Mouse (Mus musculus) ES-E14 (cell line): ENCODE data around the gene Mrps21. TPM values are rescaled to one million over a fixed set of nuclear protein-coding genes. Genes with fewer than 3 reads are reported as not detected.

Experiments used
- DNase-seq: peaks from one replicate; pipeline ENCODE4 v3.0.0-alpha.2; 2013; ENCODE audit warnings: low read depth, low spot score
- H3K27ac ChIP-seq: 2 replicates; pipeline ENCODE4 v1.5.1; 2012; ENCODE audit warnings: low read depth, mild to moderate bottlenecking, low read length, moderate library complexity, mixed read lengths; ENCODE audit not compliant: poor library complexity, insufficient read depth, severe bottlenecking
- H3K36me3 ChIP-seq: 2 replicates; pipeline ENCODE4 v1.6.1; 2012; ENCODE audit warnings: mild to moderate bottlenecking, low read length, moderate library complexity, mixed read lengths; ENCODE audit not compliant: control insufficient read depth, poor library complexity, insufficient read depth, severe bottlenecking
- H3K4me1 ChIP-seq, 2 experiments: fragments of 150-350 bp in 1 of 2; sonication (generic) in 1 of 2; 2 replicates each; pipeline ENCODE4 v1.6.1; 2012; ENCODE audit warnings: low read length in 2 of 2, mild to moderate bottlenecking in 1 of 2, mixed read lengths in 1 of 2; ENCODE audit not compliant: control insufficient read depth in 2 of 2, insufficient read depth in 2 of 2, poor library complexity in 1 of 2
- H3K4me3 ChIP-seq, 2 experiments: fragments of 150-350 bp in 1 of 2; sonication (generic) in 1 of 2; 2 replicates each; pipeline ENCODE4 v1.5.1; 2012; ENCODE audit warnings: low read length in 2 of 2, low read depth in 1 of 2, mild to moderate bottlenecking in 1 of 2, mixed read lengths in 1 of 2; ENCODE audit not compliant: insufficient read depth in 1 of 2, poor library complexity in 1 of 2, severe bottlenecking in 1 of 2
- H3K9ac ChIP-seq: 2 replicates; pipeline ENCODE4 v1.6.1; 2012; ENCODE audit warnings: low read depth, mild to moderate bottlenecking, low read length, mixed read lengths; ENCODE audit not compliant: poor library complexity, insufficient read depth, severe bottlenecking
- H3K9me3 ChIP-seq: fragments of 150-350 bp; sonication (generic); 2 replicates; pipeline ENCODE4 v1.6.1; 2012; ENCODE audit warnings: low read depth, mild to moderate bottlenecking, low read length; ENCODE audit not compliant: control insufficient read depth, insufficient read depth
- CHD2 ChIP-seq: IDR thresholded peaks from 2 replicates; pipeline ENCODE4 v1.6.1; 2014; ENCODE audit warnings: mild to moderate bottlenecking, low read depth, low read length, inconsistent platforms
- HCFC1 ChIP-seq: IDR thresholded peaks from 2 replicates; pipeline ENCODE4 v1.6.1; 2012; ENCODE audit warnings: low read length, inconsistent platforms, borderline replicate concordance; ENCODE audit not compliant: insufficient read depth
- MAFK ChIP-seq: IDR thresholded peaks from 2 replicates; pipeline ENCODE4 v1.6.1; 2014; ENCODE audit warnings: mild to moderate bottlenecking, low read depth, low read length, inconsistent platforms; ENCODE audit not compliant: insufficient read depth
- ZC3H11A ChIP-seq: IDR thresholded peaks from 2 replicates; pipeline ENCODE4 v1.6.1; 2012; ENCODE audit warnings: low read depth, mild to moderate bottlenecking, inconsistent platforms, low read length, borderline replicate concordance
- ZNF384 ChIP-seq: IDR thresholded peaks from 2 replicates; pipeline ENCODE4 v1.6.1; 2012; ENCODE audit warnings: low read depth, low read length, inconsistent platforms
- in situ Hi-C, 2 experiments: fragments of 600-800 bp; cut with MboI; formaldehyde crosslinking; loops; one replicate each; pipeline ENCODE4 v1.15.1; 2025; ENCODE audit warnings: low sequenced_read_pairs in 2 of 2, inconsistent platforms in 1 of 2; ENCODE audit not compliant: unreplicated experiment in 2 of 2
- total RNA-seq: library from RNA; depleted of rRNA; stranded (reverse); fragments of 300-350 nt; gene quantifications from 2 replicates; pipeline ENCODE4 v1.2.3, GENCODE M21; 2012

Mrps21 gene
- total RNA-seq, 1 experiment, result 224 TPM

- H3K27ac ChIP-seq, result no peak overlapping the region
- DNase-seq, result no peak
- H3K4me1 ChIP-seq, result peaks cover 12 to 14% of the 10 kb centered on the region in 2 experiments
- peaks cover 6% of the 10 kb centered on the region for H3K36me3 ChIP-seq
- H3K9ac ChIP-seq, result no peak overlapping the region; the same call in 1 of the 2 replicates
- peak overlapping the region in 1 of 2 experiments; percentile 53; a peak in 2 of 4 replicates for H3K4me3 ChIP-seq
- H3K9me3 ChIP-seq, result no peaks in the 10 kb centered on the region
- TF ChIP-seq ZNF384, result no peak
- no peak for TF ChIP-seq HCFC1
- TF ChIP-seq CHD2, result no peak
- TF ChIP-seq ZC3H11A, result no peak
- no peak for TF ChIP-seq MAFK
- in situ Hi-C loops, result no loop called here
Observed at GRCm38 (mm10) chr3:95893126-95893525, 21.8 kb upstream of the Mrps21 start.

DNA sequence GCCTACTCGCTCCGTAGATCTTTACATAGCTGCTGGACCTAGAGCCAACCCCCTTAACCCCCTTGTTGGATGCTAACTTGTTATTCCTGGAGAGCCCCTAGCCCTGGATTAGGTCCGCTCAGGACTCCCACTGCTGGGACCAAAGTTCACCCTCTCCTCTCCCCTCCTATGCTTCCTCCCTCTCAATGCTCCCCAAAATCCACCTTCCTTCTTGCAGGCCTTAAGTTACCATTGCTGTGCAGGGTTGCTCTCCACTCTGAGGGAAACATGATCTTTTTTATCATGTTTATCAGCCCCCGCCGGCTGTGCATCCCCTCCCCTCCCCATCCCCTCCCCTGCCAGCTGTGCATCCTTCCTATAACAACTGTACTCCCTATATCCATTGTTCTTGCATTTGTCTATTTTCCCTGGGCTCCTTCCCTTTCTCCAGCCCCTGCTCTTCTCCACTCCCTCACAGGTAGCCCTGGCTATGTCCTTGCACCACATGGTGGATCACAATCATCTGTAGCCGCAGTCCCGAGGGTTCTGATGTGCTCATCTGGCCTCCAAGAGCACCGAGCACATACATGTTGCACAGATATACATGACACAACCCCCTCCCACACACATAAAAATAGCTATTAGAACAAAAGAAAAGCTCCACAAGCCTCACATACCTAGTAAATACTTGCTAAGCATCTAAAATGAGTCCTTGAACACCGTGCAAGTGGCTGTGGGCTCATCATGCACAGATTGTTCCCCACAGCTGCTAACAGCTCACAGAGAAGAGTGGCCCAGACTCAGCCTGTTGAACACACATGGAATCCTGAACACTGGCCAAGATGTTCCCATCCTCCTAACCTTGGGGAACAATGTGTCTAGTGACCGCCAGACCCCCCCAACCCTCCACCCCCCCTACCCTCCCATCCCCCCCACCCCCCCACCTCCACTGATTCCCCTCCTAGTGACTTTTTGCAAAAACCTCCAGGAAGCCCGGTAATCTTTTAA is 21.0 kb upstream of the Mrps21 start:
- DNase-seq, result no peak
- peak overlapping the region; percentile 52 to 63; a peak in 3 of 4 replicates for H3K4me3 ChIP-seq
- peaks cover 2% of the 10 kb centered on the region for H3K36me3 ChIP-seq
- H3K27ac ChIP-seq, result peak overlapping the region; percentile 71; the same call in 1 of the 2 replicates
- H3K9ac ChIP-seq, result no peak overlapping the region; the same call in 1 of the 2 replicates
- H3K4me1 ChIP-seq, result peaks cover 12 to 14% of the 10 kb centered on the region in 2 experiments
- in situ Hi-C loops, result no loop called here
- TF ChIP-seq MAFK, result no peak
- TF ChIP-seq ZNF384, result no peak
- no peak for TF ChIP-seq HCFC1
- no peak for TF ChIP-seq ZC3H11A
- no peak for TF ChIP-seq CHD2
- no peaks in the 10 kb centered on the region for H3K9me3 ChIP-seq

- Histone ChIP-seq H3K36me3 (peaks cover 2% of the 10 kb centered on the region; the same call in 1 of the 2 replicates), H3K9me3 (no peaks in the 10 kb centered on the region), H3K9ac (peak within 1 kb of the TSS; percentile 41; the same call in 1 of the 2 replicates), H3K27ac (peak within 1 kb of the TSS; percentile 71), H3K4me1 (peaks cover 12 to 14% of the 10 kb centered on the region in 2 experiments), H3K4me3 (peak within 1 kb of the TSS; percentile 52 to 63)
- DNase-seq, result no peak
- TF ChIP-seq ZNF384 (no peak), MAFK (no peak), HCFC1 (no peak), ZC3H11A (no peak), CHD2 (no peak)
- in situ Hi-C loops, result no loop called here
Observed at GRCm38 (mm10) chr3:95891211-95892065, 20.1 kb upstream of the Mrps21 start, which contains the start of gene BC028528. Gene BC028528 (minus strand): TSS chr3:95892005.

DNA sequence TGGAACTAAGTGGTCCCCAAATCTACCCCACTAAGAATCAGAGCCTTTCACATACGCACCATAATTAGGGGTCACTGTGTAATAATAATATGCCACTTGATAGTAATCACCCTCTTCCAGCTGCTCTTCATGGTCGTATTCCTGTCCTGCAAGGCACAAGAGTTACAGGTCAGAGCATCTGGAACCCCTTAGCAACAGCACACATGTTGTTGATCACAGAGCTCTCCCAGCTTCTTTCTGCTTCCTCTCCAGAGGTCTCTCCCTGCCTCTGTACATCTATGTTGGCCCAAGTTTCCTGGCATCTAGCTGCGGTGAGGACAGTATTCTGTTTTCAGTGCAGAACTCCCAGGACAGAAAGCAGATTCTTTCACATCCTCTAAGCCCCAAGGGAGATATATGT is 18.3 kb upstream of the Mrps21 start:
- H3K4me3 ChIP-seq, result no peak overlapping the region
- peaks cover 6 to 14% of the 10 kb centered on the region in 2 experiments for H3K4me1 ChIP-seq
- no peak overlapping the region for H3K9ac ChIP-seq
- no peak for TF ChIP-seq ZNF384
- no peak for TF ChIP-seq HCFC1
- TF ChIP-seq ZC3H11A, result no peak
- no peak for TF ChIP-seq CHD2
- no peaks in the 10 kb centered on the region for H3K9me3 ChIP-seq
- no peak for DNase-seq
- H3K27ac ChIP-seq, result no peak overlapping the region
- in situ Hi-C loops, result no loop called here
- H3K36me3 ChIP-seq, result no peaks in the 10 kb centered on the region; the same call in 1 of the 2 replicates
